Mouse (Mus musculus): ENCODE measurements at regions not wholly inside any gene's neighbourhood (a gene's known extent, or its start where the extent isn't known, plus 50 kb on each side); places are given as distances from the start of the nearest gene placed in this dataset.

DNA sequence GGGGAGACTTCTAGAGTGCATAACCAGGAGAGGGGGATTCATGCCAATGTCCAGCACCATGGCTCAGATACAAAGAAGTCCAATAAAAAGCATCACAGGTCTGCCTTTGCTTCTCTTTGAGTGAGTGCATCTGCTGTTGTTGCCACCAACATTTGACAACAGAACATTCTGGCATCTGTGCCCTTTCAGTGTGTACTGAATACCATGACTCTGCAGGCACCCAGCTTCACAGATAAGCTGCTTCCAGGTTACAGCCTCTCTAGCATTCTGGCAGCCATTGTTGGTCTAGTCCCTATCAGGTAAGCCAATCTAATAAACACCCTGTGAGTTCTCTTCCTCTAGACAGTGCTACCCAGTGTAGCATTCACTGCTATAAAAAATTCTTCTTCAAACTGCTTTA is 160.4 kb upstream of the AI593442 start:
- peak; percentile 94 for DNase-seq

DNA sequence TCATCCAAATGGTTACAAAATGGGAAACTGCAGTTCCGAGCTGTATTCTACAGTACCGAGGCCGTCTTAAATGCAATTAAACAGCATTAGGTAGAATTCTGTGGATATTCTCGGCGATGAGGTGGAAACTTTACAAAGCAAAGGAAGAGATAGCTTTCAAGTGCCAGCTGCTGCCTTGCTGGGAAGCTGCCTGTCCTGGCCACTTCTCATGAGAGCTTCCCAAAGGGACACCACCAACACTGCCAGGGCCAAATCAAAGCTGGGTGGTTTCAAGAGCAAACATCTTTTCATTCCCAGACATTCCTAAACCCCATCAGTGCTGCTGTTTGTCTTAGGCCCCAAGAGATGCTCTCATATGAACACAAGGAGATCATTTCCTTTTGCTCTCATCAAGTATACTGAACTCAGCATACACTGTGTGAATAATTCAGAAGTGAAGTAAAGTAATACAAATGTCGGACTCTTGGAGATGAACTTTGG is 156.6 kb upstream of the AI593442 start:
- peak; percentile 94 for DNase-seq

GRCm38 (mm10) chr9:52835481-52836150 is 156.0 kb upstream of the AI593442 start:
- DNase-seq, result peak; percentile 94

GRCm38 (mm10) chr9:52826781-52827180 is 147.2 kb upstream of the AI593442 start:
- peak; percentile 4 for DNase-seq

DNA sequence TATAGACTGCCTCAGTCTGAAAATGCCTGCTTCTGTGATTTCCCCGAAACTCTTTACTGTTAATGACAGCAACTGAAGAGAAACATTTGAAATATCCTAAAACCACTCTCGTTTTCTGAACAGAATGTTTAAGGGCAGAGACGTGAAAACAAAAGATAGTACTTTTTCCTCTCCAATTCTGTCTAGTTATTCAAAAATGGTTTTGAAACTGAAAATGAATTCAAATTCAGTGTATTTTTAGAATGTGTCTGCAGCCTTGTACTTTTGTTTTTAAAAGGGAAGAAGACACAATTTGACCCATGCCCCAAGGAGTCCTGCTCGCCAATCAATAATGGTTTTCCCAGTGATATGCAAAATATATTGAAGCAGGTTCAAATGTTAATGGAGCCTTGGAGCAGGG is 136.7 kb upstream of the AI593442 start:
- DNase-seq, result peak; percentile 0

- peak; percentile 46 for DNase-seq
These were observed 123.4 kb upstream of the AI593442 start for GRCm38 (mm10) chr9:52802969-52803368.

DNA sequence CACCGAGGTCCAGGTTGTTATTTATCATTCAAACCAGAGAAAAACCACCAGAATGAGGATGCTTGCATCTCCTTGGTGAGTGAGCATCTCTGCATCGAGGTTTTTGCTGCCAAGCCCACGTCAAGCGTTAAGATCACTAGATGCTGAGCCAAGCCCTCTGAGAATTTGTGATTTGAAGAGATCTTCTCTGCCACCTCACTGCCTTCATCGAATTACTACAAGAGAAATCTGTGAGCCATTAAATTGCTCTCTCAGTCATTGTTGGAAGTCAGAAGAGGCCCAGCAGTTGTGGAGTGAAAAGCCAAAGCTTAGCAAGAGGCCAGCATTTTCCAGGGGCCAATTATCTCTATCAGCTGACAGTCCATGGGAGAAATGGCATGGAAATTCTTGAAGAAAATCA is 122.2 kb upstream of the AI593442 start:
- DNase-seq, result peak; percentile 34

GRCm38 (mm10) chr9:52800476-52800875 is 120.9 kb upstream of the AI593442 start:
- peak; percentile 94 for DNase-seq

DNA sequence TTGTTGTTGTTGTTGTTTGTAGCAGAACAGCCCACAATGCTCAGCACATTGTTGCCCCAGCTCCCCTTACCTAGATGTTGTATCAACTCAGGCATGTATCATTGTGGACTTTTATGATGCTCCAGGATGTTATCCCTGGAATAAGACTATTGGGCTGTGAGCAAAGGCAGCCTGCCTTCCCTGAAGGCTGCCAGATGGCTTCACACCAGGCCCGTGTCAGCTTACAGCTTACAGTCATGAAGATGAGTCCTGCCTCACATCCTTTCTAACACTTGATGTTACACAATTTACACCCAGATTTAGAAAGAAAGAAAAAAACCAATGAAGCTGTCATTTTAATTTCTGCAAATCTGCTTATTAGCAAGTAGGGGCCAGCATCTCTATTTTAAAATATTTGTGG is 113.0 kb upstream of the AI593442 start:
- peak; percentile 91 for DNase-seq

DNA sequence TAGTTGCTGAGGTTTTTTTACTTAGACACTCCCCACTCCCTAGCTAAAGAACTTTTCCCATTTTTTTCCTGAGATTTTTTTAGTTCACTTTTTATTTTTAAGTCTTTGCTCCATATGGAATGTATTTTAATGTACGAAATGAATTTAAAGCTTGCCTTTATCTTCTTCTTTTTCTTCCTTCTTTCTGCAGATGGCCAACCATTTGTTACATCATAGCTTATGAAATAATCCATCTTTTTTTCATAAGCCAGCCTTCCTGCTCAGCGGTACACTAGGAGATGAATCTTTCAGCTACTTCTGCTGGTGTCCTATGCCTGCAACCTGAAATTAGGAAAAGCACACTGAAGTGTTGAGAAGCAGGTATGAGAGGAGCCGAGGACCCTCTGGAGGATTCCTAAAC is 102.9 kb upstream of the AI593442 start:
- no peak for DNase-seq

- DNase-seq, result no peak
These were observed 97.0 kb upstream of the AI593442 start for GRCm38 (mm10) chr9:52776542-52776941.

GRCm38 (mm10) chr9:52775232-52775631 is 95.7 kb upstream of the AI593442 start:
- DNase-seq, result no peak

- no peak for DNase-seq
These were observed 88.5 kb upstream of the AI593442 start for GRCm38 (mm10) chr9:52768056-52768455.

GRCm38 (mm10) chr9:52765809-52766208 is 86.2 kb upstream of the AI593442 start:
- no peak for DNase-seq

DNA sequence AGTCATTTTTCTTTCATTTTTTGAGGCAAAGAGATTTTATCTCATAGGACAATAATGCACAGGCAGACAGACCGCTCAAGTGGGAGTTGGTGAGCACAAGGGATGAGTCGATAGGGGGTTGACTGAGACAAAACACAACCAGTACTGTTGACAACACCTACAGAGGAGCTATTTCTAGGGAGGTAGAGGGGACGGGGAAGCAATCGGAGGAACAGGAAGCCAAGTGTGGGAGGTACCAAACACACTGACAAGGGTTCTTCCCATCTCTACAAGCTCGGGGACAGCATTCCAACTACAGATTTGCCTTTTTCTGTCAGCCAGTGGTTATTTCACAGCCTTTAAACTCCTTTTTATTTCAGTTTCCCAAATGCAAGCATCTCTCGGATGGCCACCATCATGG is 83.3 kb upstream of the AI593442 start:
- no peak for DNase-seq

- DNase-seq, result no peak
These were observed 81.7 kb upstream of the AI593442 start for GRCm38 (mm10) chr9:52761257-52761656.

- DNase-seq, result no peak
These were observed 68.8 kb upstream of the AI593442 start for GRCm38 (mm10) chr9:52748366-52748765.

DNA sequence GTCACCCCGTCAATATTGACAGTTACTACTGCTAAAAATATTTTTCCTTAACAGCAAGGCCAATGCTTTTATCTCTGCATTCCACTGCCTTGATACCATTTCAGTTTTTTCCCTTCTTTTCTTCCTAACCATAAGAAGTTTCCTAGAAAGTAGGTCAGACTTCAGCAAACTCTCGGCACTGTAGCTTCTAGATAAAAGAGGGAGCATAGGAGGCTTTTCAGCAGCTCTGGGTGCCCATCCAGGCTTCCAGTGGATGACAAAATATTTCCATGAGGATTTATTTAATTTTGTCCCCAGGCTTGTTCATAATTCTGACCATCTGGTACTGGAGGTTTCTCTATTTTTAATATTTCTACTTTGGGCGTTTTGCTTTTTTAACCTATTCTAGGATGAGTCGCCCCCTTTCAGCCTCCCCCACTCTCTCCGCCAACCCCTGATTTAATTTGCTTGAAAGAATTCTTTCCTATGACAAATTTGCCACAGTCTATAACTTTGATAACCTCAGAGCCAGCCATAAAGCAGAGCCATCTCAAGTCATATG is 59.0 kb upstream of the AI593442 start:
- peak; percentile 41 for DNase-seq
